Mouse (Mus musculus): Measurements from ENCODE around the gene Cpvl.

Cpvl gene

GRCm38 (mm10) chr6:53881235-53881606 is 97.2 kb downstream of the Cpvl start:
- no peak for DNase-seq

GRCm38 (mm10) chr6:53880530-53881234 is 97.8 kb downstream of the Cpvl start:
- peak; percentile 11 for DNase-seq

- DNase-seq: no peak
Observed at GRCm38 (mm10) chr6:53879567-53879966, 98.9 kb downstream of the Cpvl start.

GRCm38 (mm10) chr6:53874881-53875429 is 103.5 kb downstream of the Cpvl start:
- no peak for DNase-seq

- no peak for DNase-seq
Observed at GRCm38 (mm10) chr6:53871903-53872302, 106.6 kb downstream of the Cpvl start.

GRCm38 (mm10) chr6:53863011-53863410 is 115.5 kb downstream of the Cpvl start:
- DNase-seq: no peak

GRCm38 (mm10) chr6:53859106-53859505 is 119.4 kb downstream of the Cpvl start:
- no peak for DNase-seq

- no peak for DNase-seq
Observed at GRCm38 (mm10) chr6:53857822-53858221, 120.6 kb downstream of the Cpvl start.

- DNase-seq: no peak
Observed at GRCm38 (mm10) chr6:53856775-53857174, 121.7 kb downstream of the Cpvl start.

GRCm38 (mm10) chr6:53854971-53855856 is 123.3 kb downstream of the Cpvl start:
- DNase-seq: no peak

GRCm38 (mm10) chr6:53854226-53854625 is 124.2 kb downstream of the Cpvl start:
- DNase-seq: no peak

GRCm38 (mm10) chr6:53853546-53853945 is 124.9 kb downstream of the Cpvl start:
- DNase-seq: no peak

- no peak for DNase-seq
Observed at GRCm38 (mm10) chr6:53844626-53845025, 133.8 kb downstream of the Cpvl start.

- peak; percentile 26 for DNase-seq
Observed at GRCm38 (mm10) chr6:53825213-53825612, 153.3 kb downstream of the Cpvl start.
